Mouse (Mus musculus): ENCODE data around the gene Pmpcb.

- TF ChIP-seq CTCF (IDR thresholded peaks at IDR 0.05; ENCODE audit: extremely low read depth, insufficient read length, insufficient replicate concordance, low read depth, low read length), result no peak
- TF ChIP-seq POLR2A (IDR thresholded peaks at IDR 0.05; ENCODE audit: low read depth, low read length), result no peak
Observed at GRCm38 (mm10) chr5:21737620-21738019, 679 bp downstream of the Pmpcb start.
